Mouse (Mus musculus): ENCODE measurements around the gene Il4. TPM values are rescaled to one million over a fixed set of nuclear protein-coding genes. Genes with fewer than 3 reads are reported as not detected.

Gene Il4
- polyA plus RNA-seq, 1 experiment from 2014 or later = 5.5 TPM

DNA sequence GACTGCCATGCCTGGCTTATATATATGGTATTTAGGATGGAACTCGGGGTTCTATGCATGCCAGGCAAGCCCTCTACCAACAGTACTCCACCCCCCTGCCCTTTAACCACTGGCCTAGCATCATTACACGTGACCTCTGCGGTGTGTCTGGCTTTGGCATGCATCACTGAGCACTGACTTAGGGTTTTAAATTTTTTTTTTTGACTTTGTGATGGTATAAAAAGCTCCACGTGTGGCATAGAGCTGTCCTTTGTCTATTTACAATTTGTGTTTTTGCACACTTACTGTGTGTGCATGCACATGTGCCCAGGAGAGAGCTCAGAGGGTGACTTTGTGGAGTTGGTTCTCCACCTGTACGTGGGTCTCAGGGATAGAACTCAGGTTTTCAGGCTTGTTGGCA lies 25.5 kb upstream of the Il4 start:
- H3K4me2 ChIP-seq (ENCODE audit: low read length) = no peak overlapping the region
- H3K9ac ChIP-seq (ENCODE audit: low read depth, low read length) = no peak overlapping the region
- no peaks in the 10 kb centered on the region for H3K27me3 ChIP-seq (ENCODE audit: control insufficient read depth, insufficient read depth, low read depth, low read length)
- 76% methylated on average over 5 of the region's 5 CpGs for WGBS
- H3K4me1 ChIP-seq (ENCODE audit: control insufficient read depth, insufficient read depth, low read length) = no peaks in the 10 kb centered on the region
- no peak overlapping the region for H3K4me3 ChIP-seq (ENCODE audit: low read depth, low read length)
- no peak for ATAC-seq
- no peak overlapping the region for H3K27ac ChIP-seq (ENCODE audit: low read length)
- no peaks in the 10 kb centered on the region for H3K36me3 ChIP-seq (ENCODE audit: control insufficient read depth, insufficient read depth, low read length)
- no peaks in the 10 kb centered on the region for H3K9me3 ChIP-seq (replicated peaks; ENCODE audit: control insufficient read depth, low read length, poor library complexity, severe bottlenecking)

DNA sequence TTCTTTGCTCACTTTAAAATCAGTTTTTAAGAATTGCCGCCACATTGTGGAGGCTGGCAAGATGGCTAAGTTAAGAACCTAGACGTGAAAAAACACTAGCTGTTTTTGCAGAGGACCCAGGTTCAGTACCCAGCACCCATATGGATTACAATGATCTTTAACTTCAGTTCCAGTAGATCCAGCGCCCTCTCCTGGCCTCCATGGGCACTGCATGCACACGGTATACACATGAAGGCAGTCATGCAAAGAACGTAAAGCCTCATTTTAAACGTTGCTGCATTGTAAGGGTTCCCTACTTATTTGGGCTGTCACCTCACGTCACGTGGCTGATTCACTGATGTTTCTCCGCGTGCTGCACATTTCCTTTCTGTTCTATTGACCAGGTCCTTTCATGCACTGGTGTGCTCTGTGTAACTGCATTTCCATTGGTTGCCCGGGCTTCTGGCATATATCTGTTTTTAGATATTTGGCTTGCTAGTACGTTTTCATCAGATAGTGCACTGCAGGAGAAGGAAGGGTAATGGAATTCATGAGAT lies 24.3 kb upstream of the Il4 start:
- H3K4me3 ChIP-seq (ENCODE audit: low read depth, low read length) = no peak overlapping the region
- WGBS = 77% methylated on average over 12 of the region's 12 CpGs
- H3K4me1 ChIP-seq (ENCODE audit: control insufficient read depth, insufficient read depth, low read length) = no peaks in the 10 kb centered on the region
- no peak for ATAC-seq
- H3K9me3 ChIP-seq (replicated peaks; ENCODE audit: control insufficient read depth, low read length, poor library complexity, severe bottlenecking) = no peaks in the 10 kb centered on the region
- H3K27me3 ChIP-seq (ENCODE audit: control insufficient read depth, insufficient read depth, low read depth, low read length) = no peaks in the 10 kb centered on the region
- H3K36me3 ChIP-seq (ENCODE audit: control insufficient read depth, insufficient read depth, low read length) = no peaks in the 10 kb centered on the region
- H3K4me2 ChIP-seq (ENCODE audit: low read length) = no peak overlapping the region
- H3K9ac ChIP-seq (ENCODE audit: low read depth, low read length) = no peak overlapping the region
- H3K27ac ChIP-seq (ENCODE audit: low read length) = no peak overlapping the region

DNA sequence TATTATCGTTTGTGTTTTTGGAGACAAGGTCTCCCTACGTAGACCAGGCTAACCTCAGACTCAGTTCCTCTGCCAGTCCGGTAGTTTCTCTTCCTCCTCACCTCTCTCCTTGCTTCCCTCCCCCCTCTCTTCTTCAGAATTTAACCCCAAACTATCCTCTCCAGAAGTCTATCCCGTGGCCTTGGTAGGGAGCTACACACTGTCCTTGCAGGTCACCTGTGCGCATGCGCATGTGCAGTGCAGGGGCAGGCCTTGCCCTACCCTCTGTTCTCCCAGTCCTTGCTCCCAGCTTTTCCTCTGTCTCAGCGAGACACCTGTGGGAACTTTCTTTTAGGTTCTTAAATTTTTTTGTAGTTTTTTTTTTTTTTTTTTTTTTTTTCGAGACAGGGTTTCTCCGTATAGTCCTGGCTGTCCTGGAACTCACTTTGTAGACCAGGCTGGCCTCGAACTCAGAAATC lies 19.4 kb upstream of the Il4 start:
- H3K4me2 ChIP-seq (ENCODE audit: low read length) = no peak overlapping the region
- no peaks in the 10 kb centered on the region for H3K36me3 ChIP-seq (ENCODE audit: control insufficient read depth, insufficient read depth, low read length)
- H3K9me3 ChIP-seq (replicated peaks; ENCODE audit: control insufficient read depth, low read length, poor library complexity, severe bottlenecking) = no peaks in the 10 kb centered on the region
- no peak overlapping the region for H3K27ac ChIP-seq (ENCODE audit: low read length)
- WGBS = 87% methylated on average over 10 of the region's 10 CpGs
- no peak for ATAC-seq
- H3K9ac ChIP-seq (ENCODE audit: low read depth, low read length) = no peak overlapping the region
- no peak overlapping the region for H3K4me3 ChIP-seq (ENCODE audit: low read depth, low read length)
- H3K27me3 ChIP-seq (ENCODE audit: control insufficient read depth, insufficient read depth, low read depth, low read length) = peaks cover 12% of the 10 kb centered on the region
- H3K4me1 ChIP-seq (ENCODE audit: control insufficient read depth, insufficient read depth, low read length) = peaks cover 10% of the 10 kb centered on the region; the same call in 1 of the 2 replicates

DNA sequence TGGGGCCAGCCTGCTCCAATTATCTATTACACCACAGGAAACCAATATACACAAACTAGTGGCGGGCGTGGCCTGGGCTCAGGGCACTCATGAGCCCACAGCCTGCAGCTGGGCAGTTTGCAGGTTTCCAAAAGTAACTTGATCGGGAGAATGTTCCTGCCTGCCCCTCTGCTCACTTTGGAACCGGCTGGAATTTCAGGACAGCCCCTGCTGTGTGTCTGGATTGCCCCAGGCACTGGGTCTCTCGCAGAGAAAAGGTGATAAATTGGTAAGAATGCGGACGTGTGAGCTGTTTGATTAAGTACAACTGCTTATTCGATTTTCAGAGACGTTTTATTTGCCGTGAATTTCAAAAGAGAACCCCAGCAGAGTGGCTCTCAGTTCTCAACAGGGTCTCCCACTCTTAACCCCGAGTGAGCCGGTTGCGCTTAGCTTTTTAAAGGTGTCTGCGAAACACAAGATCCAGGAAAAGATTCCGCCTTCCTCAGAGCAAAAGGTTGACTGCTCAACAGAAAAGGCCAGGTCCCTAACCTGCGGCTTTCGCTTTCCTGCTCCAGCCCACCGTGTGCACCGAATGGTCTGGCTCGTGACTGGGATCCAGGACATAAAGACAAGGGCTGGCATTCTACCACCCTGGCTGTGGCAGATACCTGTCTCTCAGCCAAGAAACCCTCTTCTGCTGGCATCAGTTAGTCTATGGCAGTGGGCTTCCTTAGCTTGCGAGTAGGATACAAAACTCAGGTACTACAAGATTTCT lies 18.8 kb upstream of the Il4 start:
- Histone ChIP-seq H3K4me1 (ENCODE audit: control insufficient read depth, insufficient read depth, low read length) (peaks cover 10% of the 10 kb centered on the region; the same call in 1 of the 2 replicates), H3K9ac (ENCODE audit: low read depth, low read length) (no peak overlapping the region), H3K27me3 (ENCODE audit: control insufficient read depth, insufficient read depth, low read depth, low read length) (peaks cover 12% of the 10 kb centered on the region), H3K36me3 (ENCODE audit: control insufficient read depth, insufficient read depth, low read length) (no peaks in the 10 kb centered on the region), H3K9me3 (replicated peaks; ENCODE audit: control insufficient read depth, low read length, poor library complexity, severe bottlenecking) (no peaks in the 10 kb centered on the region), H3K27ac (ENCODE audit: low read length) (no peak overlapping the region), H3K4me3 (ENCODE audit: low read depth, low read length) (no peak overlapping the region), H3K4me2 (ENCODE audit: low read length) (no peak overlapping the region)
- ATAC-seq = no peak
- WGBS = 25% methylated on average over 21 of the region's 21 CpGs

DNA sequence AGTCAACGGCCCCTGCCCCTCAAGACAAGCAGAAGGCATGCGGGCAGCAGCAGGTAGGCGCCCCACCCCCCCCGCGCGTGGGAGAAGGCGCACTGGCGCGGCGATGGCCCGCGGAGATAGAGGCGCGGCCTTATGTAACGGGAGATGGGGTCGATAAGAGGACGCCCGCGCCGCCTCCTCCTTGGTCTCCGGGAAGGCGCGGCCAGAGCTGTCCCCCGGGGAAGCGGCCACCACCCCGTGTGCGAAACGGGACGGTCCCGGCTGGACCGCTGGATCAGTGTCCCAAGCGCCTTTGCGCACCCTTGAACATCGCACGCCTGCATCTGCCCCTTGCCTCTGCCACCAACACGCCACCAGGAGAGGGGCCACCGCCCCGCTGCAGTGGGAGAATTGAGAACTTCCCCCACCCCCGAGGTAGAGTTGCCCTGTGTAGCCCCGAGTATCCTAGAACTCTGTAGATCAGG lies 17.7 kb upstream of the Il4 start:
- Histone ChIP-seq H3K4me3 (ENCODE audit: low read depth, low read length) (peak overlapping the region; percentile 34), H3K36me3 (ENCODE audit: control insufficient read depth, insufficient read depth, low read length) (no peaks in the 10 kb centered on the region), H3K9ac (ENCODE audit: low read depth, low read length) (peak overlapping the region; percentile 4), H3K27me3 (ENCODE audit: control insufficient read depth, insufficient read depth, low read depth, low read length) (peaks cover 12% of the 10 kb centered on the region), H3K4me2 (ENCODE audit: low read length) (peak overlapping the region; percentile 65), H3K4me1 (ENCODE audit: control insufficient read depth, insufficient read depth, low read length) (peaks cover 10% of the 10 kb centered on the region; the same call in 1 of the 2 replicates), H3K9me3 (replicated peaks; ENCODE audit: control insufficient read depth, low read length, poor library complexity, severe bottlenecking) (no peaks in the 10 kb centered on the region), H3K27ac (ENCODE audit: low read length) (no peak overlapping the region)
- ATAC-seq = no peak
- 1% methylated on average over 37 of the region's 40 CpGs for WGBS

DNA sequence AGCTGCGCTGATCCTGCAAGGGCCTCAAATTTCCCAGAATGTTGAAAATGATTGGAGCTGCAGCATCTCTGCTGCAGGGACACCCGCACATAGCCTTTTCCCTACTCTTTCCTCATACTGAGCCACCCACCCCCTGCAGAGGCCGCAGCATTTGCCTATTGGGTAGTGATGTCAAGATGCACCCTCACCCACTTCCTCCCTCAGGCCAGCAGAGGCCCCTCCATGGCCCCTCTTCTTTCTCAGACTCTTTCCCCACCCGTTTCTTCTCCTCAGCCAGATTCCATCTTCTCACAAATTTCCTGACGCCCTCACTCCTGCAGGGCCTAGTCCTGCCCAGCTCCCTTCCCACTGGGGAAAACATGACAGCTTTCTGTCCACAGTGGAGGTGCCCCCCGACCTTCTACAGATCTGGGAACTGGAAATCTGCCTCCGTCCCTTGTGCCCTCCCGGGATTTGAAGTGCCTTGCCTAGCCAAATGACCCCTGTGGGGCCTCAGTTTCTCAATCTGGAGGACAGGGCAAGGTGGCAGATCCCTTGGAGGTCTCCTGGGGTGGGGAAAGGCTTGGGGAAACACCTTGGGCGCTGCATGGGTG lies 17.2 kb upstream of the Il4 start:
- Histone ChIP-seq H3K36me3 (ENCODE audit: control insufficient read depth, insufficient read depth, low read length) (no peaks in the 10 kb centered on the region), H3K9ac (ENCODE audit: low read depth, low read length) (peak overlapping the region; percentile 4), H3K4me2 (ENCODE audit: low read length) (peak overlapping the region; percentile 65), H3K27ac (ENCODE audit: low read length) (no peak overlapping the region), H3K9me3 (replicated peaks; ENCODE audit: control insufficient read depth, low read length, poor library complexity, severe bottlenecking) (no peaks in the 10 kb centered on the region), H3K4me3 (ENCODE audit: low read depth, low read length) (peak overlapping the region; percentile 34), H3K4me1 (ENCODE audit: control insufficient read depth, insufficient read depth, low read length) (peaks cover 10% of the 10 kb centered on the region; the same call in 1 of the 2 replicates), H3K27me3 (ENCODE audit: control insufficient read depth, insufficient read depth, low read depth, low read length) (peaks cover 12% of the 10 kb centered on the region)
- WGBS = 41% methylated on average over 9 of the region's 9 CpGs
- no peak for ATAC-seq

DNA sequence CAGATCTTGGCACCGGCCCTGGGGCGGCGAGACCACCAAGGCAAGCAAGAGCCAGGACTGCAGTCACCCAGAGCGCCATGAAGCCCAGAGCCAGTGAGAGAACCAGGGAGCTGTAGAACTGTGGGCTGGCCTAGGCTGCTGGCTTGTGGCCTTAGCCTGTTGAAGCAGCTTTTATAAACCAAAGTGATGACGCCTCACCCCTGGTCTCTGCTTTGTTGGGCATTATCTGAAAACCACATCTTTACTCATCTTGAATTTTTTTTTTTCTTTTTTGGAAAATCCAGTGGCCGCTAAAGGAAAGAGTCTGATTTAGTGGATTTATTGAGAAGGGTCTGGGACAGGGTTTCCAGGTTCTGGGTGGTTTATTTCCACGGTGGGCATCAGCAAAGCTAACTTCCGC lies 16.1 kb upstream of the Il4 start, which contains the start of gene Il13:
Gene Il13 (minus strand): TSS at position 147 of the 400 bp plus-strand sequence.
- no peak for ATAC-seq
- peaks cover 12% of the 10 kb centered on the region for H3K27me3 ChIP-seq (ENCODE audit: control insufficient read depth, insufficient read depth, low read depth, low read length)
- no peaks in the 10 kb centered on the region for H3K9me3 ChIP-seq (replicated peaks; ENCODE audit: control insufficient read depth, low read length, poor library complexity, severe bottlenecking)
- no peak within 1 kb of the TSS for H3K4me2 ChIP-seq (ENCODE audit: low read length)
- no peak within 1 kb of the TSS for H3K27ac ChIP-seq (ENCODE audit: low read length)
- H3K4me3 ChIP-seq (ENCODE audit: low read depth, low read length) = no peak within 1 kb of the TSS
- WGBS = 93% methylated on average over 8 of the region's 8 CpGs
- H3K4me1 ChIP-seq (ENCODE audit: control insufficient read depth, insufficient read depth, low read length) = peaks cover 10% of the 10 kb centered on the region; the same call in 1 of the 2 replicates
- no peak within 1 kb of the TSS for H3K9ac ChIP-seq (ENCODE audit: low read depth, low read length)
- no peaks in the 10 kb centered on the region for H3K36me3 ChIP-seq (ENCODE audit: control insufficient read depth, insufficient read depth, low read length)

DNA sequence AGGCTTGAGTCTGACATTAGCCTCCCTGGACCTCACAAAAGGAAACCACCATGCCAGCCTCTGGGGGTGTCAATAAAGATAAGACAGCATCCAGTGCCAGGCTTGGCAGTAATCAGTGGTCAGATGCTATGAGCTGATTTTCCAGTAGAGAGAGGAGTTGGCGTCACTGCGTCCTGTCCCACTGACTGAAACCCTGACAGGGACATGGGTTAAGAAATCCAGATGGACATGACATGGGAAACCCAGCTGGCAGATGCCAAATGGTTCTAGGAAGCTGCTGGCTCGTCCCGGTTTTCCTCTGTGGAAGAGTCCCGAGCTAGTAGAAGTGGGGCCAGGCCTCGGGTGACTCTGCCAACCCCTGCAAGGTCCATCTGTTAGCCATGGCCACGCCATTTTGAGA lies 15.2 kb upstream of the Il4 start:
- peaks cover 10% of the 10 kb centered on the region; the same call in 1 of the 2 replicates for H3K4me1 ChIP-seq (ENCODE audit: control insufficient read depth, insufficient read depth, low read length)
- no peak overlapping the region for H3K4me2 ChIP-seq (ENCODE audit: low read length)
- H3K4me3 ChIP-seq (ENCODE audit: low read depth, low read length) = no peak overlapping the region
- ATAC-seq = no peak
- H3K9ac ChIP-seq (ENCODE audit: low read depth, low read length) = no peak overlapping the region
- 90% methylated on average over 7 of the region's 7 CpGs for WGBS
- H3K27ac ChIP-seq (ENCODE audit: low read length) = no peak overlapping the region
- no peaks in the 10 kb centered on the region for H3K9me3 ChIP-seq (replicated peaks; ENCODE audit: control insufficient read depth, low read length, poor library complexity, severe bottlenecking)
- peaks cover 12% of the 10 kb centered on the region for H3K27me3 ChIP-seq (ENCODE audit: control insufficient read depth, insufficient read depth, low read depth, low read length)
- H3K36me3 ChIP-seq (ENCODE audit: control insufficient read depth, insufficient read depth, low read length) = no peaks in the 10 kb centered on the region
